Mouse (Mus musculus) ES-E14 (cell line): ENCODE results near the gene Hspbap1. TPM values are rescaled to one million over a fixed set of nuclear protein-coding genes. Genes with fewer than 3 reads are reported as not detected.

Source experiments
- DNase-seq: peaks from one replicate; pipeline ENCODE4 v3.0.0-alpha.2; 2013; ENCODE audit warnings: low read depth, low spot score
- H3K27ac ChIP-seq: 2 replicates; pipeline ENCODE4 v1.5.1; 2012; ENCODE audit warnings: low read depth, mild to moderate bottlenecking, low read length, moderate library complexity, mixed read lengths; ENCODE audit not compliant: poor library complexity, insufficient read depth, severe bottlenecking
- H3K36me3 ChIP-seq: 2 replicates; pipeline ENCODE4 v1.6.1; 2012; ENCODE audit warnings: mild to moderate bottlenecking, low read length, moderate library complexity, mixed read lengths; ENCODE audit not compliant: control insufficient read depth, poor library complexity, insufficient read depth, severe bottlenecking
- H3K4me1 ChIP-seq, 2 experiments: fragments of 150-350 bp in 1 of 2; sonication (generic) in 1 of 2; 2 replicates each; pipeline ENCODE4 v1.6.1; 2012; ENCODE audit warnings: low read length in 2 of 2, mild to moderate bottlenecking in 1 of 2, mixed read lengths in 1 of 2; ENCODE audit not compliant: control insufficient read depth in 2 of 2, insufficient read depth in 2 of 2, poor library complexity in 1 of 2
- H3K4me3 ChIP-seq, 2 experiments: fragments of 150-350 bp in 1 of 2; sonication (generic) in 1 of 2; 2 replicates each; pipeline ENCODE4 v1.5.1; 2012; ENCODE audit warnings: low read length in 2 of 2, low read depth in 1 of 2, mild to moderate bottlenecking in 1 of 2, mixed read lengths in 1 of 2; ENCODE audit not compliant: insufficient read depth in 1 of 2, poor library complexity in 1 of 2, severe bottlenecking in 1 of 2
- H3K9ac ChIP-seq: 2 replicates; pipeline ENCODE4 v1.6.1; 2012; ENCODE audit warnings: low read depth, mild to moderate bottlenecking, low read length, mixed read lengths; ENCODE audit not compliant: poor library complexity, insufficient read depth, severe bottlenecking
- H3K9me3 ChIP-seq: fragments of 150-350 bp; sonication (generic); 2 replicates; pipeline ENCODE4 v1.6.1; 2012; ENCODE audit warnings: low read depth, mild to moderate bottlenecking, low read length; ENCODE audit not compliant: control insufficient read depth, insufficient read depth
- CHD2 ChIP-seq: IDR thresholded peaks from 2 replicates; pipeline ENCODE4 v1.6.1; 2014; ENCODE audit warnings: mild to moderate bottlenecking, low read depth, low read length, inconsistent platforms
- HCFC1 ChIP-seq: IDR thresholded peaks from 2 replicates; pipeline ENCODE4 v1.6.1; 2012; ENCODE audit warnings: low read length, inconsistent platforms, borderline replicate concordance; ENCODE audit not compliant: insufficient read depth
- MAFK ChIP-seq: IDR thresholded peaks from 2 replicates; pipeline ENCODE4 v1.6.1; 2014; ENCODE audit warnings: mild to moderate bottlenecking, low read depth, low read length, inconsistent platforms; ENCODE audit not compliant: insufficient read depth
- ZC3H11A ChIP-seq: IDR thresholded peaks from 2 replicates; pipeline ENCODE4 v1.6.1; 2012; ENCODE audit warnings: low read depth, mild to moderate bottlenecking, inconsistent platforms, low read length, borderline replicate concordance
- ZNF384 ChIP-seq: IDR thresholded peaks from 2 replicates; pipeline ENCODE4 v1.6.1; 2012; ENCODE audit warnings: low read depth, low read length, inconsistent platforms
- in situ Hi-C, 2 experiments: fragments of 600-800 bp; cut with MboI; formaldehyde crosslinking; loops; one replicate each; pipeline ENCODE4 v1.15.1; 2025; ENCODE audit warnings: low sequenced_read_pairs in 2 of 2, inconsistent platforms in 1 of 2; ENCODE audit not compliant: unreplicated experiment in 2 of 2
- total RNA-seq: library from RNA; depleted of rRNA; stranded (reverse); fragments of 300-350 nt; gene quantifications from 2 replicates; pipeline ENCODE4 v1.2.3, GENCODE M21; 2012

Gene Hspbap1
- total RNA-seq, 1 experiment: 73.5 TPM

GRCm38 (mm10) chr16:35870581-35871047 lies 100.4 kb downstream of the Hspbap1 start:
- DNase-seq: no peak
- in situ Hi-C loops: no loop called here
- peaks cover 13 to 15% of the 10 kb centered on the region in 2 experiments for H3K4me1 ChIP-seq

GRCm38 (mm10) chr16:35871048-35871851 lies 101.1 kb downstream of the Hspbap1 start, which contains the start of gene Parp14:
Gene Parp14 (minus strand): TSS chr16:35871544.
- in situ Hi-C loops: no loop called here
- H3K36me3 ChIP-seq: no peaks in the 10 kb centered on the region
- TF ChIP-seq CHD2: no peak
- TF ChIP-seq ZC3H11A: no peak
- no peak for TF ChIP-seq ZNF384
- TF ChIP-seq MAFK: no peak
- no peak for TF ChIP-seq HCFC1
- peak within 1 kb of the TSS; percentile 74 for H3K9ac ChIP-seq
- H3K4me3 ChIP-seq: peak within 1 kb of the TSS; percentile 69 to 72
- peak within 1 kb of the TSS; percentile 12; the same call in 1 of the 2 replicates for H3K27ac ChIP-seq
- no peak for DNase-seq
- H3K4me1 ChIP-seq: peaks cover 13 to 15% of the 10 kb centered on the region in 2 experiments
- no peaks in the 10 kb centered on the region for H3K9me3 ChIP-seq

More at GRCm38 (mm10) chr16:35870581-35871047, 100.4 kb downstream of the Hspbap1 start:
- peak overlapping the region; percentile 74 for H3K9ac ChIP-seq
- peak overlapping the region; percentile 69 to 72 for H3K4me3 ChIP-seq
- H3K9me3 ChIP-seq: no peaks in the 10 kb centered on the region
- no peaks in the 10 kb centered on the region for H3K36me3 ChIP-seq
- TF ChIP-seq ZNF384 (no peak), HCFC1 (no peak), ZC3H11A (no peak), MAFK (no peak), CHD2 (no peak)
- peak overlapping the region; percentile 12; the same call in 1 of the 2 replicates for H3K27ac ChIP-seq

GRCm38 (mm10) chr16:35871898-35872297 lies 101.7 kb downstream of the Hspbap1 start:
- DNase-seq: no peak
- 0 out of 2 replicates have a peak overlapping the region, but pooled peaks have one; percentile 5 for H3K9ac ChIP-seq

GRCm38 (mm10) chr16:35872410-35873006 lies 102.3 kb downstream of the Hspbap1 start:
- H3K4me1 ChIP-seq: peaks cover 13 to 14% of the 10 kb centered on the region in 2 experiments
- no peak overlapping the region for H3K27ac ChIP-seq
- TF ChIP-seq CHD2 (no peak), ZNF384 (peak; percentile 79)
- no peaks in the 10 kb centered on the region for H3K36me3 ChIP-seq
- H3K9me3 ChIP-seq: no peaks in the 10 kb centered on the region
- in situ Hi-C loops: no loop called here
- H3K9ac ChIP-seq: 0 out of 2 replicates have a peak overlapping the region, but pooled peaks have one; percentile 1
- no peak for DNase-seq
- H3K4me3 ChIP-seq: peak overlapping the region; percentile 2 to 69; a peak in 3 of 4 replicates

More at GRCm38 (mm10) chr16:35871898-35872297, 101.7 kb downstream of the Hspbap1 start:
- in situ Hi-C loops: no loop called here
- no peaks in the 10 kb centered on the region for H3K36me3 ChIP-seq
- peak overlapping the region; percentile 69 to 72; a peak in 2 of 4 replicates for H3K4me3 ChIP-seq
- H3K4me1 ChIP-seq: peaks cover 13 to 15% of the 10 kb centered on the region in 2 experiments
- TF ChIP-seq MAFK (no peak), ZNF384 (no peak), CHD2 (no peak), HCFC1 (no peak), ZC3H11A (no peak)
- H3K27ac ChIP-seq: no peak overlapping the region
- H3K9me3 ChIP-seq: no peaks in the 10 kb centered on the region
